Mouse (Mus musculus) kidney, adult 2 months (tissue): ENCODE results near the gene Zbtb32. TPM values are rescaled to one million over a fixed set of nuclear protein-coding genes. Genes with fewer than 3 reads are reported as not detected.
A peak's percentile ranks its signal among the peaks of the same experiment; 100 is the strongest.

Experiments
- DNase-seq: peaks from one replicate; pipeline ENCODE4 v3.0.0; 2021
- H3K27ac ChIP-seq: fragments of 200-500 bp; 2 replicates; pipeline ENCODE4 v1.5.1; 2012; ENCODE audit warnings: low read depth, low read length, control low read depth, inconsistent platforms; ENCODE audit not compliant: insufficient read depth
- H3K27me3 ChIP-seq: fragments of 200-500 bp; replicated peaks from 2 replicates; pipeline ENCODE4 v1.6.1; 2012; ENCODE audit warnings: mild to moderate bottlenecking, moderate library complexity, low read length, inconsistent platforms; ENCODE audit not compliant: control insufficient read depth, insufficient read depth
- H3K36me3 ChIP-seq: fragments of 200-500 bp; 2 replicates; pipeline ENCODE4 v1.6.1; 2012; ENCODE audit warnings: mild to moderate bottlenecking, moderate library complexity, low read length, inconsistent platforms; ENCODE audit not compliant: control insufficient read depth, insufficient read depth
- H3K4me1 ChIP-seq: fragments of 200-500 bp; 2 replicates; pipeline ENCODE4 v1.6.1; 2011; ENCODE audit warnings: low read length; ENCODE audit not compliant: control insufficient read depth, insufficient read depth
- H3K4me3 ChIP-seq: fragments of 200-500 bp; 2 replicates; pipeline ENCODE4 v1.5.1; 2011; ENCODE audit warnings: mild to moderate bottlenecking, low read depth, low read length, control low read depth; ENCODE audit not compliant: insufficient read depth
- CTCF ChIP-seq: fragments of 200-500 bp; conservative IDR thresholded peaks from 2 replicates; pipeline ENCODE4 v1.5.1; 2011; ENCODE audit warnings: low read depth, mild to moderate bottlenecking, control low read depth, low read length, moderate library complexity, mixed read lengths; ENCODE audit not compliant: insufficient read depth, insufficient read length
- POLR2A ChIP-seq: fragments of 200-500 bp; IDR thresholded peaks from one replicate; pipeline ENCODE4 v1.6.1; 2011; ENCODE audit warnings: low read depth, low read length, control low read depth
- WGBS: fragments of 180-500 bp; shearing (Covaris S2); methylation state at CpG from one replicate; pipeline ENCODE4 v1.1.7; 2018; 5-methylcytosine and 5-hydroxymethylcytosine counted together
- polyA plus RNA-seq: library from polyadenylated mRNA; depleted of rRNA; stranded (reverse); fragments of >200 nt; gene quantifications from 2 replicates; pipeline ENCODE4 v1.2.3, GENCODE M21; 2012

The Zbtb32 gene
- polyA plus RNA-seq, 1 experiment, result 1.3 TPM

DNA sequence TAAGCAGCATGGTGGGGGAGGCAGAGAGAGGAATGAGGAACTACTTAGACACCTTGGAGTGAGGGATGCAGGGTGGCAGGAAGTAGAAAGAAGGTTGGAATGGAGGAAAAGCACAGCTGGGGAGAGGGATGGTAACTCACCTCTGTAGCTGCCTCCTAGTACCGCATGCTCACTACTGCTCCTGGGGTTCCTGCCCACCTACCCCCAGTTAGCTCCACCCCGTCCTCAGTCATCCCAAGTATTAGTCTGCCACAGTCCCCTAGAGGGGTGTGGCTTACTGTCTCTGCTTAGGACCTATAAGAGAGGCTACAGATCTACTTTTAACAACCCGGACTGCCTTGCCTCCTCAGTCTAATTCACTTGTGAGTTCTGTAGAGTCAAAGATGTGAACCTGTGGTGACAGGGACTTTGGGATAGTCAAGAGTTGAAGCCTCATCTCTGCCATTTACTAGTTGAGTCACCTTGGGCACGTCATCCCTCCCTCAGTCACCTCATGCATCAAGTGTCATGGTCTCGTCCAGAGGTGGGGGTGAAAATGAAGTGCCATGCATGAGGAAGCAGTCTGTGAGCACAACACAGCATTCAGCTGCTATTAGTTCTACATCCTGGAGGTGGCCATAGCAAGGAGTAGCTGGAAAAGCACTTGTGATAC, 5.8 kb downstream of the Zbtb32 start:
- no peaks in the 10 kb centered on the region for H3K27me3 ChIP-seq
- H3K36me3 ChIP-seq, result no peaks in the 10 kb centered on the region
- peaks cover 4% of the 10 kb centered on the region; the same call in 1 of the 2 replicates for H3K4me1 ChIP-seq
- WGBS, result 63% methylated on average over 5 of the region's 5 CpGs
- TF ChIP-seq CTCF (no peak), POLR2A (no peak)
- no peak overlapping the region for H3K4me3 ChIP-seq
- DNase-seq, result no peak
- H3K27ac ChIP-seq, result no peak overlapping the region

DNA sequence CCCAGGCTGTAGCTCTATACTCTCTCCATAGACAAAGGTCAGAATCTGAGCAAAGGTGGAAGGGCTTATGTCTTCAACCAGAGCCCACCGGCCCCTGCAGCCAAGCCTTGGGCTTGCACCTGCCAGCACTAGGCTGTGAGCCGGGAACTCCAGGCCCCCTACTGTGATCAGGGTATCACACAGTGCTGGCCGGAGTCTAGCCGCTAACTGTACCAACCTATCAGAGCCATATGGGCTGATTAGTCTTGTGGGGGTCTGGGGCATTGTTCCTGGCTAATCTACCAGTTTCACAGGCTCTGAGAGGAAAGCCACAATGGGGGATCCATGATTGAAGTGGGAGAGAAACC, 7.1 kb downstream of the Zbtb32 start:
- Histone ChIP-seq H3K27me3 (no peaks in the 10 kb centered on the region), H3K4me3 (no peak overlapping the region), H3K27ac (no peak overlapping the region), H3K4me1 (peaks cover 10% of the 10 kb centered on the region; the same call in 1 of the 2 replicates), H3K36me3 (no peaks in the 10 kb centered on the region)
- no peak for TF ChIP-seq CTCF
- TF ChIP-seq POLR2A, result no peak
- DNase-seq, result no peak
- WGBS, result 73% methylated on average over 4 of the region's 4 CpGs

DNA sequence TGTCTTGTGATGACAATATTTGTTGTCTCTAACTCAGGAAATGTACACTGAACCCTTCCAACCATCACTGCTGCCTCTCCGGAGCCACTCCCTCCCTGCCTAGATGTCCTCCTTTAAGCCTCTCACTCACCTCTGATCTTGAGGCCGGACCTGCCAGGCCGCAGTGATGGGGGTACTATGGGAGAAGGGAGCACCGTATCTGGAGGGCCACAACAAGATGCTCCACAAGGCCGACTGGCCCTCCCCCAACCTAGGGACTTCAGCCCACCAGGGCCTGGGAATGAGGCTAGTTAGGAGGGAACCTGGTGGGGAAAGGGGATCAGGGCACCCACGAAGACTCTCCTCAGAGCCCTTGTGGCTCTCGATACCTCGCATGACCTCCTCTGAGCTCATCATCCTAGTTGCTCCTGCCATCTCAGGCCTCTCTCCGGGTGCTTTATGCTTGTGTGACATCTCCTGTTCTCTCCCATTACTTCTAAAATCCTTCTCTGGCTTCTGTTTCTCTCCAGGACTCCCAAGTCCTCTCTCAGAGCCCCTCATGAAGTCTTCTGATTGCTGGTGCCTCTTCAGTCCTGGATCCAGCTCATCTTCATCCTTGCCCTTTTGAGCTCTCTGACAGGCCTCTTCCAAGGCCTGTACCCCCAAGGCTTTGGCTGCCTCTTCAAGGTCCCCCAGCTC, 7.6 kb downstream of the Zbtb32 start:
- Histone ChIP-seq H3K4me1 (peaks cover 10% of the 10 kb centered on the region; the same call in 1 of the 2 replicates), H3K27ac (no peak overlapping the region), H3K36me3 (no peaks in the 10 kb centered on the region), H3K4me3 (no peak overlapping the region), H3K27me3 (no peaks in the 10 kb centered on the region)
- WGBS, result 89% methylated on average over 9 of the region's 9 CpGs
- TF ChIP-seq CTCF (no peak), POLR2A (no peak)
- DNase-seq, result no peak

DNA sequence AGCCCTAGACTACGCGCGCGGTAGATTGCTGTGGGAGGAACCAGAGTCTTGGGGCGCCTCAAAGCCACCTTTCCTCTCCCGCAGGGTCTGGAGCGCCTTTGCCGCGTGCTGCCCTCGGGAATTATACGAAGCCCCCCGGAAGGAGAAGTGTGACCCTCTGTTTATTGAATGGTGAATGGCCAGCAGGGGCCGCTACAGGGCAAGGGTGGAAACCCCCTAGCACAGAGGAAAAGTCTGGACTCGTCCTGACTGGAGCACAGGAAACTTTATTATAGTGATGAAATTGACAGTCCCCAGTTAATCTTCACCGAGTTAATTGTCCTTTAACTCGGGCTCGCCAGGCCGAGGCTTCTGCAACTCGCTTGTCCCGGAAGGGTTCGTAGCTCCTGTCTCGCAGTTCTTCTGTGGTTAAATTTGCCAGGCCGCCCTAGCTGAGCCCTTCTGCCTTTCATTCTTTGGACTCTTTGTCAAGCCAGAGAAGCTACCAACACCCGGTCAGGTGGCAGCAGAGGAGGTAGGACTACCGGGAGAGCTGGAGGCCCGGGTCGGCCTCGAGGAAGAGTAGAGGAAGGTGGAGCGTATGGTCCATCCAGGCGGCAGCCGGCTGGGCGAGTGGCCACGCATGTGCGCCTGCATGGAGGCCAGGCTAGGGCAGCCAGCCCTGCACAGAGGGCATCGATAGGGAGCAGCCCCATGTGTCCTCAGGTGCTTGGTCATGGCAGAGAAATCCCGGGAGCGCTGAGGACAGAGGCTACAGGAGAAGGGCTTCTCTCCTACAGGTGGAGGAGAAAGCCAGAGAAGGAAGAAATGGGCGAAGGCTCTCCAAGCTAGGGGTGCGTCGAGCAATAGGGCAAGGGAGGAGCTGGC, 9.0 kb downstream of the Zbtb32 start:
- Histone ChIP-seq H3K36me3 (no peaks in the 10 kb centered on the region), H3K27ac (peak overlapping the region; percentile 82), H3K27me3 (no peaks in the 10 kb centered on the region), H3K4me3 (peak overlapping the region; percentile 61), H3K4me1 (peaks cover 10% of the 10 kb centered on the region; the same call in 1 of the 2 replicates)
- 16% methylated on average over 40 of the region's 40 CpGs for WGBS
- TF ChIP-seq CTCF (peak; percentile 86), POLR2A (no peak)
- DNase-seq, result peak; percentile 92

DNA sequence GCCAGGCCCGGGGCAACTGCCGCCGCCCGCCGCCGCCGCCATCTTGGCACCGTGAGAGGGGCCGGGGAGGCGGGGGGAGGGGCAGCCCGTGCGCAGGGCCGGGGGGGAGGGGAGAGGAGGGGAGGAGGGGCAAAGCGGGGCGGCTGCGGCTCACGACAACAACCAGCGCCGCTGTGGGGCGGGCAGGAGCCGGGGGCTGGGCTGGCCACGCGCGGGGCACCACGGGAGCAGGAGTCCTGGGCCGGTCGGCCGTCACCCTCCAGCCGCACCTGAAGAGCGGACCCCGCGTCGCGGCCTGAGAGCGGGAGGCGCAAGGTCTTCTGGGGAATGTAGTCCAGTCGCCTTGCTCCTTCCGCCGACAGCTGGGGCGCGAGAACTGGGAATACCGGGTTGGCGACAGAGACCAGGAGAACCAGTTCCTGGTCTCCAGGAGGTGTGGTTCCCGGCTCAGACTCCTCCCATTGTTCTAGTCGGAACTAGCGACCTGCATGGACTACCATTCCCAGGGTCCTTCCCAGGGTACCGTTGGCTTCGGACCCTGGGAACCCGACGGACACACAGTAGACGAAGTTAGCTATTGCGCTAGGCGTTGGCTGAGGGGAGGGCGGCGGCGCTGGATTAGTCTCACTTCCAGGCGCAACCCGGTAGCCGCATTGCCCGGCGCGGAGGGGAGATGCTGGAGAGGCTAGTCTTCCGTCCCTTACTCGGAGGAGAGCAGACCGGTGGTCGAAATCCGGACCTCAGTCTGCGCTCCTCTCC, 9.9 kb downstream of the Zbtb32 start, which contains the start of gene Kmt2b:
Gene Kmt2b, minus strand, starts transcription at position 51 of the 759 bp plus-strand sequence.
- H3K27me3 ChIP-seq, result no peaks in the 10 kb centered on the region
- peak within 1 kb of the TSS; percentile 61 for H3K4me3 ChIP-seq
- WGBS, result under 1% methylated on average over 55 of the region's 68 CpGs
- no peaks in the 10 kb centered on the region; the same call in 1 of the 2 replicates for H3K36me3 ChIP-seq
- peak within 1 kb of the TSS; percentile 91 for H3K27ac ChIP-seq
- H3K4me1 ChIP-seq, result peaks cover 10% of the 10 kb centered on the region; the same call in 1 of the 2 replicates
- TF ChIP-seq CTCF, result no peak
- peak; percentile 86 for TF ChIP-seq POLR2A
- DNase-seq, result peak; percentile 99

DNA sequence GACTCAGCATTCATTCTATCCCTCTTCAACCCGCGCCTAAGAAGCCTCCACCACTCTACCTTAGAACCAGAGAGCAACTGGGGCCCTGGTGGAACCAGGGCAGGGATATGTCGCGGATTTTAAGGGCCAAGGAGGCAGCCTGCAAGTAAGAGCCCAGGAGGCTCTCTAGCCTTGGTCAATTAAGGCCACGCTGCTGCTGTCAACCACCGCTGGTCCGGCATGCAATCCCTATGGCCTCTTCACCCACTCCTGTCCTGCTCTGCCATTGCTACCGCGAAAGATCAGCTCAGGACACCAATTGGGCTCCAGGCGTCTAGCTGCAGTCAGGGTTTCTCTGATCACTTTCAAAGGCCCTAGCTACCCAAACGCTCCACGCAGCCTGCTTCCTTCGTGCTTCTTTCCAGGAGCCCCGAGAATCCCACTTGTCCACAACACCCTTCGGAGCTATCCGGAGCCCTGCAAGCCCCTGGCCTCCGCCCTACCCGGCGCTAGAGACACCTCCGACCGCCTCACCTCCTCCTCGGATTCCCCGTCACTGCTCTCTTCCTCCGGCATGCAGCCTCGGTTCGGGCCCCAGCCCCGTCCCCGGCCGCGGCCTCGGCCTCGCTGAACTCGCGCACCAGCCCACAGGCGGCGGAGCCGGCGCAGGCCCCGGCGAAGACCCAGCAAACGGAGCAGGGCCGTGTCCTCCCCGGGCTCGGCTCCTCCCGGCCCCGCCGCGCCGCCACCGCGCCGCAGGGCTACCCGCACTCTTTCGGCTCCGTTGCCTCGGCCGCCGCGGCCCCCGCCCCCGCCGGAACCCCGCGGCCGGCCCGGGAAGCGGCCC, 10.7 kb downstream of the Zbtb32 start:
- Histone ChIP-seq H3K4me3 (peak overlapping the region; percentile 61), H3K36me3 (no peaks in the 10 kb centered on the region; the same call in 1 of the 2 replicates), H3K4me1 (peaks cover 10% of the 10 kb centered on the region; the same call in 1 of the 2 replicates), H3K27me3 (no peaks in the 10 kb centered on the region), H3K27ac (peak overlapping the region; percentile 91)
- 3% methylated on average over 67 of the region's 67 CpGs for WGBS
- DNase-seq, result no peak
- TF ChIP-seq POLR2A, result no peak
- no peak for TF ChIP-seq CTCF
